Mouse (Mus musculus) embryonic facial prominence, embryonic 11.5 days (tissue): ENCODE measurements around the gene Npdc1. TPM values are rescaled to one million over a fixed set of nuclear protein-coding genes. Genes with fewer than 3 reads are reported as not detected.

Experiments
- ATAC-seq: fragments of 200-750 bp; cut with Nextera tagmentation; replicated peaks from 2 replicates; pipeline ENCODE4 v1.8.0; 2017; ENCODE audit warnings: low read depth; ENCODE audit not compliant: insufficient number of reproducible peaks, low FRiP score, low TSS enrichment
- DNase-seq: peaks from one replicate; pipeline ENCODE4 v3.0.0-alpha.2; 2015; ENCODE audit warnings: low spot score
- H3K27ac ChIP-seq: fragments of 300-500 bp; sonication (generic); replicated peaks from 2 replicates; pipeline ENCODE4 v1.5.1; 2014; ENCODE audit warnings: mild to moderate bottlenecking, low read depth, low read length, control low read depth
- H3K27me3 ChIP-seq: fragments of 300-500 bp; sonication (generic); 2 replicates; pipeline ENCODE4 v1.6.1; 2014; ENCODE audit warnings: mild to moderate bottlenecking, low read length, moderate library complexity, mixed read lengths; ENCODE audit not compliant: control insufficient read depth, insufficient read depth
- H3K36me3 ChIP-seq: fragments of 300-500 bp; sonication (generic); replicated peaks from 2 replicates; pipeline ENCODE4 v1.6.1; 2014; ENCODE audit warnings: low read depth, mild to moderate bottlenecking, low read length, moderate library complexity, mixed read lengths; ENCODE audit not compliant: control insufficient read depth, insufficient read depth
- H3K4me1 ChIP-seq: fragments of 300-500 bp; sonication (generic); 2 replicates; pipeline ENCODE4 v1.6.1; 2014; ENCODE audit warnings: low read length, mixed read lengths; ENCODE audit not compliant: control insufficient read depth, insufficient read depth
- H3K4me2 ChIP-seq: fragments of 300-500 bp; sonication (generic); 2 replicates; pipeline ENCODE4 v1.6.1; 2014; ENCODE audit warnings: low read depth, mild to moderate bottlenecking, control low read depth, low read length, moderate library complexity
- H3K4me3 ChIP-seq: fragments of 300-500 bp; sonication (generic); 2 replicates; pipeline ENCODE4 v1.5.1; 2014; ENCODE audit warnings: low read depth, low read length, control low read depth
- H3K9ac ChIP-seq: fragments of 300-500 bp; sonication (generic); replicated peaks from 2 replicates; pipeline ENCODE4 v1.6.1; 2014; ENCODE audit warnings: mild to moderate bottlenecking, control low read depth, low read length
- H3K9me3 ChIP-seq: fragments of 300-500 bp; sonication (generic); replicated peaks from 2 replicates; pipeline ENCODE4 v1.6.1; 2016; ENCODE audit warnings: mild to moderate bottlenecking, low read length, inconsistent platforms, mixed read lengths; ENCODE audit not compliant: control insufficient read depth
- WGBS: fragments of 180-500 bp; shearing (Covaris S2); extraction: QIAGEN DNeasy Blood & Tissue Kit; methylation state at CpG from one replicate; pipeline ENCODE4 v1.1.7; 2014; 5-methylcytosine and 5-hydroxymethylcytosine counted together
- polyA plus RNA-seq: library from polyadenylated mRNA; unstranded; fragments of >200 nt; fragmentation: Nextera tagmentation; extraction: Ambion mirVana; gene quantifications from 2 replicates; pipeline ENCODE4 v1.2.1, GENCODE M21; 2014

The Npdc1 gene
- polyA plus RNA-seq, 1 experiment from 2014 or later, result 26.8 TPM

DNA sequence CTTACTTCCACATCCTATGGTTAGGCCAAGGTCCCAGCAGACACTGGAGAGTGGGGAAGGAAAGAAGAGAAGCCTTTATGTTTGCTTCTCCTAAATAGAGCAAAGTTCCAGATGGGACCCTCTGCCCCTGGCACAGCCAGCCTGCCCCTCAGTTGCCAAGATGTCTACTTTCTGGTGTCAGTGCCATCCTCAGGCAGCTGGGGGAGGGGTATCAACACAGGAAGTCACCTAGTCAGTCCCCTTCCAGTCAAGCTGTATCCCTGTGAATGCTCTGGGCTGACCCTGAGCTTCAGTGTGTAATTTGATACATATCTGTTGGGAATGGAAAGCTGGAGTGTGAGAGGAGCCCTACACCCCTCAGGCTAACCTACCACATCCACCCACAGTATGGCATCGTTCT lies 2.1 kb upstream of the Npdc1 start:
- Histone ChIP-seq H3K4me1 (peaks cover 5% of the 10 kb centered on the region), H3K9ac (no peak overlapping the region), H3K4me2 (no peak overlapping the region), H3K27me3 (peaks cover 32% of the 10 kb centered on the region), H3K9me3 (no peaks in the 10 kb centered on the region), H3K4me3 (no peak overlapping the region), H3K36me3 (no peaks in the 10 kb centered on the region), H3K27ac (no peak overlapping the region)
- 40% methylated on average over 1 of the region's 1 CpGs for WGBS
- DNase-seq (no peak), ATAC-seq (no peak)

- no peak for DNase-seq
- Histone ChIP-seq H3K27me3 (peaks cover 38% of the 10 kb centered on the region), H3K4me3 (no peak overlapping the region), H3K27ac (no peak overlapping the region), H3K4me1 (peaks cover 5% of the 10 kb centered on the region), H3K36me3 (no peaks in the 10 kb centered on the region), H3K9me3 (no peaks in the 10 kb centered on the region), H3K9ac (no peak overlapping the region), H3K4me2 (no peak overlapping the region)
- 88% methylated on average over 7 of the region's 7 CpGs for WGBS
- no peak for ATAC-seq
These were observed 1.1 kb upstream of the Npdc1 start for GRCm38 (mm10) chr2:25398065-25398464.

GRCm38 (mm10) chr2:25400291-25400690 lies 1.1 kb downstream of the Npdc1 start:
- no peaks in the 10 kb centered on the region for H3K36me3 ChIP-seq
- no peak for DNase-seq
- WGBS, result 21% methylated on average over 16 of the region's 16 CpGs
- peaks cover 5% of the 10 kb centered on the region for H3K4me1 ChIP-seq
- no peak overlapping the region for H3K9ac ChIP-seq
- no peak overlapping the region for H3K27ac ChIP-seq
- no peaks in the 10 kb centered on the region for H3K9me3 ChIP-seq
- ATAC-seq, result no peak
- H3K4me3 ChIP-seq, result no peak overlapping the region
- H3K4me2 ChIP-seq, result no peak overlapping the region
- H3K27me3 ChIP-seq, result peaks cover 42% of the 10 kb centered on the region

DNA sequence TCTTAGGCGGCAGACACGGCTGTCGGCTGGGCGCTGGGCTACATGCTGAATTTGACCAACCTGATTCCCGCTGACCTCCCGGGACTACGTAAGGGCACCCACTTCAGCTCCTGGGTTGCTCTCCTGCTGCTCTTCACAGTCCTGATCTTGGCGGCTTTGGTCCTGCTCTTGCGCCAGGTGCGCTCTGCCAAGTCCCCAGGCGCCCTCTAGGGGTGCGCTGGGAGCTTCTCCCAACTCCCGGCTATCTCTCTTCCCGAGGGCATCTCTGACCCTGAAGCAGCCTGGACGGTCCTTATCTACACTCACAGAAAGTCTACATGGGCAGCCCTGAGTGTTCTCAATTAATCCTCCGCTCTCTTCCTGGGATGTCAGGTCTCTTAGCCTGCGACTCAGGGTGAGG lies 1.6 kb downstream of the Npdc1 start:
- no peaks in the 10 kb centered on the region for H3K9me3 ChIP-seq
- ATAC-seq, result no peak
- DNase-seq, result peak; percentile 40

GRCm38 (mm10) chr2:25402377-25402971 lies 3.3 kb downstream of the Npdc1 start:
- peaks cover 21% of the 10 kb centered on the region for H3K27me3 ChIP-seq
- H3K9me3 ChIP-seq, result no peaks in the 10 kb centered on the region
- no peaks in the 10 kb centered on the region for H3K4me1 ChIP-seq
- H3K4me3 ChIP-seq, result peak overlapping the region; percentile 54
- H3K27ac ChIP-seq, result no peak overlapping the region
- peak overlapping the region; percentile 80 for H3K4me2 ChIP-seq
- DNase-seq (peak; percentile 96), ATAC-seq (peak; percentile 11; the same call in 1 of the 2 replicates)
- H3K9ac ChIP-seq, result peak overlapping the region; percentile 70; the same call in 1 of the 2 replicates
- H3K36me3 ChIP-seq, result no peaks in the 10 kb centered on the region
- 1% methylated on average over 13 of the region's 13 CpGs for WGBS

More for the DNA sequence above, 1.6 kb downstream of the Npdc1 start:
- Histone ChIP-seq H3K4me1 (peaks cover 5% of the 10 kb centered on the region), H3K4me3 (no peak overlapping the region), H3K27me3 (peaks cover 37% of the 10 kb centered on the region), H3K36me3 (no peaks in the 10 kb centered on the region), H3K4me2 (no peak overlapping the region), H3K9ac (no peak overlapping the region), H3K27ac (no peak overlapping the region)
- 5% methylated on average over 17 of the region's 17 CpGs for WGBS

GRCm38 (mm10) chr2:25402972-25403601 lies 3.9 kb downstream of the Npdc1 start:
- ATAC-seq, result peak; percentile 7; the same call in 1 of the 2 replicates
- Histone ChIP-seq H3K4me1 (no peaks in the 10 kb centered on the region), H3K9me3 (no peaks in the 10 kb centered on the region), H3K27ac (no peak overlapping the region), H3K4me3 (peak overlapping the region; percentile 54), H3K9ac (peak overlapping the region; percentile 70), H3K36me3 (no peaks in the 10 kb centered on the region), H3K27me3 (peaks cover 21% of the 10 kb centered on the region), H3K4me2 (peak overlapping the region; percentile 80)
- 2% methylated on average over 45 of the region's 54 CpGs for WGBS
- DNase-seq, result peak; percentile 43

GRCm38 (mm10) chr2:25403994-25404393 lies 4.8 kb downstream of the Npdc1 start:
- Histone ChIP-seq H3K27me3 (peaks cover 21% of the 10 kb centered on the region), H3K4me2 (no peak overlapping the region; the same call in 1 of the 2 replicates), H3K36me3 (no peaks in the 10 kb centered on the region), H3K9ac (no peak overlapping the region; the same call in 1 of the 2 replicates), H3K4me1 (no peaks in the 10 kb centered on the region), H3K9me3 (no peaks in the 10 kb centered on the region), H3K27ac (no peak overlapping the region), H3K4me3 (no peak overlapping the region; the same call in 1 of the 2 replicates)
- 79% methylated on average over 4 of the region's 4 CpGs for WGBS
- DNase-seq, result no peak
- ATAC-seq, result no peak

- Histone ChIP-seq H3K27ac (no peak overlapping the region), H3K9ac (no peak overlapping the region), H3K9me3 (no peaks in the 10 kb centered on the region), H3K4me2 (no peak overlapping the region), H3K4me3 (no peak overlapping the region), H3K4me1 (no peaks in the 10 kb centered on the region), H3K27me3 (peaks cover 6% of the 10 kb centered on the region; the same call in 1 of the 2 replicates), H3K36me3 (no peaks in the 10 kb centered on the region)
- DNase-seq (no peak), ATAC-seq (no peak)
- 87% methylated on average over 10 of the region's 10 CpGs for WGBS
These were observed 9.8 kb downstream of the Npdc1 start for GRCm38 (mm10) chr2:25408908-25409307.
